Mouse (Mus musculus): ENCODE results near the gene Fam174b. TPM values are rescaled to one million over a fixed set of nuclear protein-coding genes. Genes with fewer than 3 reads are reported as not detected.

Fam174b gene
- 3.1 and 5.9 TPM in 2 replicates for polyA plus RNA-seq (2011; ENCODE audit: insufficient read depth, insufficient read length, low replicate concordance, missing spikeins)

DNA sequence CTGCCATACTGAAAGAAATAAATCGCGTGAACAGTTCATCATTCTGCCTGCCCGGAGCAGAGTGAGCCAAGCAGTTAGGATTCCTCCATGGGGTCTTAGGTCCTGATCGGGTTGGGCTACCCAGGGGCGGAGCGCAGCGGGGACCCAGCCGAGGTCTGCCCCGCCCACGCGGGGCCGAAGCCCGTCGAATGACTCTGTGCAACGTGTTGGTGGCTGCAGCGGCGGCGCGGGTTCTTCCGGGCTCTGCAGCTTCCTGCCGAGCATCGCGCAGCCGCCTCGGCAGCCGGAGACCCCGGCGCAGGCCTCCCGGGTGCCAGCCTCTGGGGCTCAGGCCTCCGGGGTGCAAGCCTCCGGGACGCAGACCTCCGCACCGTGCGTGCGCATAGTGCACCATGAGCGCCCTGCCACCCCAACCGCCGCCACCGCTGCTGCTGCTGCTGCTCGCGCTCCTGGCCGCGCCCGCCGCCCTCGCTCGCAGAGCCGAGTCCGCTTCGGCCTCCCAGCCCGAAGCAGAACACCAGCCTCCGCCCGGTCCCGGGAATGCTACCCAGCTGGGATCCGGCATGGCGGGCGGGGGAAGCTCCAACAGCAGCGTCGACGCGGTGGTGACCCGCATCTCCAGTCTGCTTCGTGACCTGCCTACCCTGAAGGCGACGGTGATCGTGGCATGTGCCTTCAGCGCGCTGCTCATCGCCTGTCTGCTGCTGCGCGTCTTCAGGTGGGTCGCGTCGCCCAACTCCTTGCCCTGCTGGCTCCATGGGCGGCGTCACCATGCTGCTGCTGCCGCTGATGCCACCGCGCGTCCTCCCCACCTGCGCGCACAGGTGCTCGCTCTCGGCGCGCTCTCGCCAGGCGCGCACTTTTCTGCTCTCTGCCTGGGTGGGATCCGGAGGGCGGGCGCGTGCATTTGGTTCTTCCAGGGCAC lies at the start of gene Fam174b:
Gene Fam174b (plus strand): TSS at position 192 of the 925 bp plus-strand sequence.
- H3K27ac ChIP-seq (ENCODE audit: control insufficient read depth, insufficient read depth, low read depth, low read length, poor library complexity) = no peak within 1 kb of the TSS
- no peaks in the 10 kb centered on the region; the same call in 1 of the 2 replicates for H3K4me1 ChIP-seq (ENCODE audit: control insufficient read depth, insufficient read depth, low read length)
- peak within 1 kb of the TSS; percentile 54 for H3K4me3 ChIP-seq (replicated peaks; ENCODE audit: control insufficient read depth, low read depth, low read length)
- TF ChIP-seq CTCF (IDR thresholded peaks at IDR 0.05; ENCODE audit: control insufficient read depth, insufficient read depth, low read length) = no peak
- TF ChIP-seq POLR2A (IDR thresholded peaks at IDR 0.05; ENCODE audit: borderline replicate concordance, control insufficient read depth, low read depth, low read length) = no peak
- 1% methylated on average over 94 of the region's 94 CpGs for WGBS

DNA sequence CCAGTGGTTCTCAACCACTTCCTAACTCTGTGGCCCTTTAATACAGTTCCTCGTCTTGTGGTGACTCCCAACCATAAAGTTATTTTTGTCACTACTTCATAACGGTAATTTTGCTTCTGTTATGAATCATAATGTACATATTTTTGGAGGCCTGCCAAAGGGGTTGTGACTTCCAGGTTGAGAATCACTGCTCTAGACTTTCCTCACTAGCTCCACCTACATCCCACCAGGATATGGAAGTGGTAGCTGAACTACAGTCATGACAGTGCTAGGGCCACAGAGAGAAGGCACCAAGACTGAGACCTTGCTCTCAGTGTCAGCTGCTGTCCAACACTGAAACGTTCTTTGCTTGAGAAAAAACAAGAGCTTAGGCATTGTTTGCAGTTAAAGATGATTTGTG lies 43.0 kb upstream of the Fam174b start:
- no peak overlapping the region for H3K27ac ChIP-seq (ENCODE audit: control insufficient read depth, insufficient read depth, low read depth, low read length, poor library complexity)
- no peaks in the 10 kb centered on the region; the same call in 1 of the 2 replicates for H3K4me1 ChIP-seq (ENCODE audit: control insufficient read depth, insufficient read depth, low read length)
- H3K4me3 ChIP-seq (replicated peaks; ENCODE audit: control insufficient read depth, low read depth, low read length) = no peak overlapping the region
- TF ChIP-seq CTCF (IDR thresholded peaks at IDR 0.05; ENCODE audit: control insufficient read depth, insufficient read depth, low read length) = no peak
- 5% methylated on average over 3 of the region's 3 CpGs for WGBS

DNA sequence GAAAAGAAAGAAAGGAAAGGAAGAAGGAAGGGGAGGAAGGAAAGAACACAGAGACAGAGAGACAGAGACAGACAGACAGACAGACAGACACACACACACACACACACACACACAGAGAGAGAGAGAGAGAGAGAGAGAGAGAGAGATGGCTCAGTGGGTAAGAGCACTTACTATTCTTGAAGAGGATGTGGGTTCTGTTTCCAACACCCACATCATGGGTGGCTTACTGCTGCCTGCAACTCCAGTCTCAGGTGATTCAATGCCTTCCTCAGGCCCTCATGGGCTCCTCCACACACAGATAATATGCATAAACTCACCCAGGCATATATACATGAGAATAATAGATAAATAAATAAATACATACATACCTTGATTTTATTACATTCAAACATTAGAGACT lies 35.8 kb upstream of the Fam174b start:
- Histone ChIP-seq H3K27ac (ENCODE audit: control insufficient read depth, insufficient read depth, low read depth, low read length, poor library complexity) (no peak overlapping the region), H3K4me3 (replicated peaks; ENCODE audit: control insufficient read depth, low read depth, low read length) (no peak overlapping the region), H3K4me1 (ENCODE audit: control insufficient read depth, insufficient read depth, low read length) (no peaks in the 10 kb centered on the region)
- TF ChIP-seq POLR2A (IDR thresholded peaks at IDR 0.05; ENCODE audit: borderline replicate concordance, control insufficient read depth, low read depth, low read length) = no peak
- no peak for TF ChIP-seq CTCF (IDR thresholded peaks at IDR 0.05; ENCODE audit: control insufficient read depth, insufficient read depth, low read length)

DNA sequence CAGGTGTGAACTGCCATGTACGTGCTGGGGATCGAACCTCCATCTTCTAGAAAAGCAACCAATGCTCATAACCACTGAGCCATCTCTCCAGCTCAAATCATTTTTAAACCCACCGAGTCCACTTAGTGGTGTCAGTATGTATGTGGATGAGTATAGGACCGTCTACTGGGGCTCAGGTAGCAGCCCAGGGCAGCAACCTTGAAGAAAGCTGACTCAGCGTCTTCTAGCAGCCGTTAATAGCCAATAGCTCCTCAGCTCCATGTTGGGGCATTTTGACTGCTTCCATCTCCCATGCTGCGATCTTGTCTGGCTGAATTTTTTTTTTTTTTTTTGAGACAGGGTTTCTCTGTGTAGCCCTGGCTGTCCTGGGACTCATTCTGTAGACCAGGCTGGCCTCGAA lies 26.6 kb upstream of the Fam174b start:
- 77% methylated on average over 8 of the region's 8 CpGs for WGBS
- H3K27ac ChIP-seq (ENCODE audit: control insufficient read depth, insufficient read depth, low read depth, low read length, poor library complexity) = no peak overlapping the region
- no peaks in the 10 kb centered on the region for H3K4me1 ChIP-seq (ENCODE audit: control insufficient read depth, insufficient read depth, low read length)
- no peak for TF ChIP-seq CTCF (IDR thresholded peaks at IDR 0.05; ENCODE audit: control insufficient read depth, insufficient read depth, low read length)
- TF ChIP-seq POLR2A (IDR thresholded peaks at IDR 0.05; ENCODE audit: borderline replicate concordance, control insufficient read depth, low read depth, low read length) = no peak
- H3K4me3 ChIP-seq (replicated peaks; ENCODE audit: control insufficient read depth, low read depth, low read length) = no peak overlapping the region

DNA sequence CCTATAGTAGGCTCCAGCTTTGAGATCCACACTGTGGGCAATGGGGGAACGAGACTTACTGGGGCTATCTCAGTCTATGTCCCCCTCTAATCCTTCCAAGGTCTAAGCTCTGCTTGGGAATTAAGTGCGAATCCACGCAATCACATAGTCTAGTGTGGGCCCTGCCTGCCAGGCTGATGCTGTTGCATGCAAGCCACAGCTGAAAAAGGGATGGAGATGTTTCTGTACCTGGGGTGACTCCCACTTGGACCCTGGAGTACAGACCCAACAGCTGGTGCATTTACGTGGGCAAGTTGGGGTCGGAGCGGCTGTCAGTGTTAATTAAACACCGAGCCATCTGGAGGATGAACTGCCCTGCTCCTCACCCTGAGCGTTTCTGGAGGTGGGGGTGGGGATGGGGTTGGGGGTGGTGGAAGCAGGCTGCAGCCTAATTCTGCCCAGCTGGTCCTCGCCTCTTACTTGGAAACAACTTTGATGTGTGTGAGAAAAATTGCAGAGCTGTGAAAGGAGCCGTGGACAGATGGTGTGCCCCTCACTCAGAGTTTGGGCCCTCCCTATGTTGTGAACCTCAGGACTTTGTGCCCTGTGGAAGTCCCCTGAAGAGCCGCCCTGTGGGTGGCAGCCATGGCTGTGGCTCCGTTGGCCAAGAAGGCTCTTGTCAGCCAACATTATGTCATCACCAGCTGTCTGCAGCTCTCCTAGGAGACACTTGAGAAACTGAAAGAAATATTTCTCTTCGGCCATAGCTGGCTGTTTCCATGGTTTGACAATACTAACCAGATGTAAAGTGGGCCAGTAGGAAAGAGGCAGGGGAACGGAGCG lies 24.0 kb upstream of the Fam174b start:
- WGBS = 80% methylated on average over 15 of the region's 15 CpGs
- H3K27ac ChIP-seq (ENCODE audit: control insufficient read depth, insufficient read depth, low read depth, low read length, poor library complexity) = no peak overlapping the region
- no peak for TF ChIP-seq CTCF (IDR thresholded peaks at IDR 0.05; ENCODE audit: control insufficient read depth, insufficient read depth, low read length)
- no peak for TF ChIP-seq POLR2A (IDR thresholded peaks at IDR 0.05; ENCODE audit: borderline replicate concordance, control insufficient read depth, low read depth, low read length)
- H3K4me3 ChIP-seq (replicated peaks; ENCODE audit: control insufficient read depth, low read depth, low read length) = no peak overlapping the region
- H3K4me1 ChIP-seq (ENCODE audit: control insufficient read depth, insufficient read depth, low read length) = no peaks in the 10 kb centered on the region; the same call in 1 of the 2 replicates

DNA sequence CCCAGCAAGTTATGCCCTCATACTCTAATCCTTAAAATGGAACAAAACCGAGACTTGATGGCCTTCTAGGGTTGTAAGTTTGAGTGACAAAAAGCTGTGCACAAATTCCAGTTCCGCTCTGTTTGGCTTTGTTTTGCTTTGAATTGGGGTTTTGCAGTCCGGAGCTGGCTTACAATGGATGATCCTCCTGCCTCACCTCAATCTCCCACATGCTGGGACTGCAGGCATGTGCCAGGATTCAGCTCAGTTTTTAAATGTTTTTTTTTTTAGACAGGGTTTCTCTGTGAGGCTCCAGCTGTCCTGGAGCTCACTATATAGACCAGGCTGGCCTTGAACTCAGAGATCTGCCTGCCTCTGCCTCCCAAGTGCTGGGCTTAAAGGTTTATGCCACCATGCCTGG lies 23.3 kb upstream of the Fam174b start:
- TF ChIP-seq POLR2A (IDR thresholded peaks at IDR 0.05; ENCODE audit: borderline replicate concordance, control insufficient read depth, low read depth, low read length) (no peak), CTCF (IDR thresholded peaks at IDR 0.05; ENCODE audit: control insufficient read depth, insufficient read depth, low read length) (no peak)
- Histone ChIP-seq H3K4me3 (replicated peaks; ENCODE audit: control insufficient read depth, low read depth, low read length) (no peak overlapping the region), H3K27ac (ENCODE audit: control insufficient read depth, insufficient read depth, low read depth, low read length, poor library complexity) (no peak overlapping the region), H3K4me1 (ENCODE audit: control insufficient read depth, insufficient read depth, low read length) (no peaks in the 10 kb centered on the region; the same call in 1 of the 2 replicates)
- 83% methylated on average over 3 of the region's 3 CpGs for WGBS

DNA sequence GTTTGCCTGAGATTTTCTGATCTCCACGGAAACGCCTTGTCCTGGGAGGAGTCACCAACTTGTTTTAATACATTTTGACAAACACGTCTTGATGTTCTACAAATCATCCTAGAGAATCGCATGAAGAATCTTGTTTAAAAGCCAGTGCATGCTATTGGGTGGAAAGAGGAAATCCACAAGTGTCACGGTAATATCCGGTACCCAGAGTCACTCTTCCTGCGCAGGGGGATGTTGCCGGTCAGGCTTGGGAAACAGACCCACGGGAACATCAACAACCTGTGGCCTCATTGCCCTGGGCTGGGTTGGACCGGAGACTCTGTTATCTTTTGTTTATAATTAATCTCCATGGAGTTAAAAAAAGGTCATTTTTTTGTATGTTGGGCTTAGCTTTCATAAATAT lies 22.1 kb upstream of the Fam174b start:
- no peak overlapping the region for H3K4me3 ChIP-seq (replicated peaks; ENCODE audit: control insufficient read depth, low read depth, low read length)
- H3K27ac ChIP-seq (ENCODE audit: control insufficient read depth, insufficient read depth, low read depth, low read length, poor library complexity) = no peak overlapping the region
- 52% methylated on average over 10 of the region's 10 CpGs for WGBS
- H3K4me1 ChIP-seq (ENCODE audit: control insufficient read depth, insufficient read depth, low read length) = no peaks in the 10 kb centered on the region; the same call in 1 of the 2 replicates
- no peak for TF ChIP-seq POLR2A (IDR thresholded peaks at IDR 0.05; ENCODE audit: borderline replicate concordance, control insufficient read depth, low read depth, low read length)
- no peak for TF ChIP-seq CTCF (IDR thresholded peaks at IDR 0.05; ENCODE audit: control insufficient read depth, insufficient read depth, low read length)

DNA sequence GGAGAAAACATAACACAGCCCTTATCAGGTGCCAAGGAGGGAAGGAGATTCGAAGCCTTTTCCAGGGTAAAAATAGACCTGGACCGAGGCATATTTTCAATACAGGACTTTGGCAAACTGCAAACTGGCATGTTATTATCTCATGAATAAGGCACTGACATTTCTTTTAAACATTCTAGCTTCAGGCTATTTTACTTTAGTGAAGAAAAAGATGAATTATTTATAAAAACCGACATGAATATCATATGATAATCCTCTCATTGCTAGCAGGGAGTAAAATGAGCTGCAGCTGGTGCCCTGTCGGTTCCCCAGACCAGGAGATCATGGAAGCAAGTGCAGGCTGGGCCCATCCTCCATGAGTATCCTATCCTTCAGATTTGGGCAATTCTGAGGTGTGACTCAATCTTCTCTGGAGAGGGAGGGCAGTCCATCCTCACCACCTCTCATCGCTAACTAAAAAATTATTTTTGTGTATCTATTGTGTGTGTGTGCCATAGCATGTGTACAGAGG lies 21.6 kb upstream of the Fam174b start:
- TF ChIP-seq CTCF (IDR thresholded peaks at IDR 0.05; ENCODE audit: control insufficient read depth, insufficient read depth, low read length) = no peak
- TF ChIP-seq POLR2A (IDR thresholded peaks at IDR 0.05; ENCODE audit: borderline replicate concordance, control insufficient read depth, low read depth, low read length) = no peak
- Histone ChIP-seq H3K4me3 (replicated peaks; ENCODE audit: control insufficient read depth, low read depth, low read length) (no peak overlapping the region), H3K4me1 (ENCODE audit: control insufficient read depth, insufficient read depth, low read length) (no peaks in the 10 kb centered on the region; the same call in 1 of the 2 replicates), H3K27ac (ENCODE audit: control insufficient read depth, insufficient read depth, low read depth, low read length, poor library complexity) (no peak overlapping the region)
- 65% methylated on average over 5 of the region's 5 CpGs for WGBS
